Mouse (Mus musculus) limb, embryonic 12.5 days (tissue): Measurements from ENCODE around the gene Smoc2. TPM values are rescaled to one million over a fixed set of nuclear protein-coding genes. Genes with fewer than 3 reads are reported as not detected.

ENCODE experiments used
- ATAC-seq: fragments of 200-750 bp; cut with Nextera tagmentation; 2 replicates; pipeline ENCODE4 v1.8.0; 2017; ENCODE audit warnings: low read depth, moderate TSS enrichment; ENCODE audit not compliant: insufficient number of reproducible peaks, insufficient read depth, low FRiP score, low TSS enrichment
- H3K27ac ChIP-seq: fragments of 300-500 bp; sonication (generic); 2 replicates; pipeline ENCODE4 v1.5.1; 2016; ENCODE audit warnings: mild to moderate bottlenecking, moderate library complexity
- H3K27me3 ChIP-seq: fragments of 300-500 bp; sonication (generic); 2 replicates; pipeline ENCODE4 v1.6.1; 2016; ENCODE audit warnings: mild to moderate bottlenecking, moderate library complexity
- H3K36me3 ChIP-seq: fragments of 300-500 bp; sonication (generic); 2 replicates; pipeline ENCODE4 v1.6.1; 2016; ENCODE audit warnings: mild to moderate bottlenecking, moderate library complexity
- H3K4me1 ChIP-seq: fragments of 300-500 bp; sonication (generic); replicated peaks from 2 replicates; pipeline ENCODE4 v1.6.1; 2016
- H3K4me2 ChIP-seq: fragments of 300-500 bp; sonication (generic); 2 replicates; pipeline ENCODE4 v1.6.1; 2016; ENCODE audit warnings: mild to moderate bottlenecking, moderate library complexity
- H3K4me3 ChIP-seq: fragments of 300-500 bp; sonication (generic); replicated peaks from 2 replicates; pipeline ENCODE4 v1.5.1; 2016; ENCODE audit warnings: mild to moderate bottlenecking
- H3K9ac ChIP-seq: fragments of 300-500 bp; sonication (generic); replicated peaks from 2 replicates; pipeline ENCODE4 v1.6.1; 2016; ENCODE audit warnings: mild to moderate bottlenecking, moderate library complexity
- H3K9me3 ChIP-seq: fragments of 300-500 bp; sonication (generic); 2 replicates; pipeline ENCODE4 v1.6.1; 2016; ENCODE audit warnings: mild to moderate bottlenecking, moderate library complexity
- WGBS: fragments of 180-500 bp; shearing (Covaris S2); methylation state at CpG from one replicate; pipeline ENCODE4 v1.1.7; 2016; 5-methylcytosine and 5-hydroxymethylcytosine counted together
- polyA plus RNA-seq: library from polyadenylated mRNA; unstranded; fragments of >200 nt; fragmentation: Nextera tagmentation; extraction: Ambion mirVana; gene quantifications from 2 replicates; pipeline ENCODE4 v1.2.1, GENCODE M21; 2016

Gene Smoc2
- polyA plus RNA-seq, 1 experiment from 2014 or later: 75.9 TPM

DNA sequence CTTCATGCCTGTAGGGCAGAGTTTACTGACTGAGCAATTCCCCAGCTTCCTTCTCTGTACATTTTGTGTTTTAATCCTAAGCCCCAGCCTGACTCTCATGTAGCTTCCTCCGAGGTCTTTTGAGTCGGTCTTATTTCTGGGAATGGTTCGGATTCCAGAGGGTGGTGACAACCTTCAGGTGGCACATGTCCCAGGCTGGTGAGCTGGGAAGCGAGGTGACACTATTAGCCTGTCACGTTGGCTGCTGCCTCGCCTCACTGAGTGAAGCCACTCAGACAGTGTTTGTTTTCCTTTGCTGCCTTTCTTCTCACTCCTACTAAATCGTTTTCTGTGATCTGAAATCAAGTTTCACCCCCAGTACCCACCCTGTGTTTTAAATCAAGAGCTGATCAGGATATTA is 102.2 kb downstream of the Smoc2 start:
- H3K4me2 ChIP-seq: no peak overlapping the region
- WGBS: 38% methylated on average over 7 of the region's 7 CpGs
- peaks cover 3% of the 10 kb centered on the region; the same call in 1 of the 2 replicates for H3K9me3 ChIP-seq
- no peak overlapping the region for H3K27ac ChIP-seq
- H3K4me1 ChIP-seq: peaks cover 32% of the 10 kb centered on the region
- no peaks in the 10 kb centered on the region; the same call in 1 of the 2 replicates for H3K36me3 ChIP-seq
- no peak overlapping the region for H3K9ac ChIP-seq
- H3K4me3 ChIP-seq: no peak overlapping the region
- H3K27me3 ChIP-seq: 0 out of 2 replicates have a peak, but pooled peaks cover 5% of the 10 kb centered on the region
- no peak for ATAC-seq

DNA sequence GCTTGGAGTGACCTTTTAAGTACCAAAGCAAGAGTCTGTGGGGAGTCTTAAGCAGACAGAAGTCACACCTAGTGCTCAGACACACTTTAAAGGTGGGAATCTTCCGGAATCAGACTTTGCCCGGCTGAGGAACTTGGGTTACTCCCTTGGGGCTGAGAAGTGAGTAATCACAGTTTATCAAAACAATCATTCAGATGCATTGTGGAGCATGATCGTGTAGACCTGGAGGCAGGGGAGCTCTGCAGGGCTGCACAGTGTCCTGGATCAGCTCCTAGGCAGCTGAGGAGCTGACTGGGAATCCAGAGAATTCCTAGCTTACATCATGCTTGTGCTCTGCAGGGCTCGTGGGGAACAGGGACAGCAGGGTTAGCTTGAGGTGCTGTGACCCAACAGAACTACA is 104.7 kb downstream of the Smoc2 start:
- ATAC-seq: no peak
- Histone ChIP-seq H3K4me2 (no peak overlapping the region), H3K27me3 (0 out of 2 replicates have a peak, but pooled peaks cover 5% of the 10 kb centered on the region), H3K9ac (no peak overlapping the region), H3K9me3 (peaks cover 3% of the 10 kb centered on the region; the same call in 1 of the 2 replicates), H3K27ac (no peak overlapping the region), H3K4me3 (no peak overlapping the region), H3K36me3 (no peaks in the 10 kb centered on the region; the same call in 1 of the 2 replicates), H3K4me1 (peaks cover 33% of the 10 kb centered on the region)
- WGBS: 87% methylated on average over 4 of the region's 4 CpGs

- no peak for ATAC-seq
- H3K36me3 ChIP-seq: no peaks in the 10 kb centered on the region; the same call in 1 of the 2 replicates
Observed at GRCm38 (mm10) chr17:14384980-14385379, 105.7 kb downstream of the Smoc2 start.

GRCm38 (mm10) chr17:14387261-14387660 is 108.0 kb downstream of the Smoc2 start:
- Histone ChIP-seq H3K9ac (no peak overlapping the region), H3K4me2 (no peak overlapping the region), H3K27ac (peak overlapping the region; percentile 70; the same call in 1 of the 2 replicates), H3K4me1 (peaks cover 20% of the 10 kb centered on the region), H3K9me3 (peaks cover 3% of the 10 kb centered on the region; the same call in 1 of the 2 replicates), H3K36me3 (no peaks in the 10 kb centered on the region; the same call in 1 of the 2 replicates), H3K27me3 (0 out of 2 replicates have a peak, but pooled peaks cover 2% of the 10 kb centered on the region), H3K4me3 (no peak overlapping the region)
- ATAC-seq: peak; percentile 53; the same call in 1 of the 2 replicates
- WGBS: 40% methylated on average over 6 of the region's 6 CpGs

More at GRCm38 (mm10) chr17:14384980-14385379, 105.7 kb downstream of the Smoc2 start:
- Histone ChIP-seq H3K4me3 (no peak overlapping the region), H3K27me3 (0 out of 2 replicates have a peak, but pooled peaks cover 5% of the 10 kb centered on the region), H3K9me3 (peaks cover 3% of the 10 kb centered on the region; the same call in 1 of the 2 replicates), H3K27ac (no peak overlapping the region), H3K4me1 (peaks cover 29% of the 10 kb centered on the region), H3K9ac (no peak overlapping the region), H3K4me2 (no peak overlapping the region)
- WGBS: 84% methylated on average over 6 of the region's 6 CpGs

- Histone ChIP-seq H3K27ac (no peak overlapping the region), H3K27me3 (no peaks in the 10 kb centered on the region), H3K4me1 (peaks cover 7% of the 10 kb centered on the region; the same call in 1 of the 2 replicates), H3K36me3 (no peaks in the 10 kb centered on the region), H3K9me3 (no peaks in the 10 kb centered on the region), H3K4me3 (no peak overlapping the region), H3K9ac (no peak overlapping the region), H3K4me2 (no peak overlapping the region)
- 49% methylated on average over 2 of the region's 2 CpGs for WGBS
- no peak for ATAC-seq
Observed at GRCm38 (mm10) chr17:14392443-14392842, 113.1 kb downstream of the Smoc2 start.

DNA sequence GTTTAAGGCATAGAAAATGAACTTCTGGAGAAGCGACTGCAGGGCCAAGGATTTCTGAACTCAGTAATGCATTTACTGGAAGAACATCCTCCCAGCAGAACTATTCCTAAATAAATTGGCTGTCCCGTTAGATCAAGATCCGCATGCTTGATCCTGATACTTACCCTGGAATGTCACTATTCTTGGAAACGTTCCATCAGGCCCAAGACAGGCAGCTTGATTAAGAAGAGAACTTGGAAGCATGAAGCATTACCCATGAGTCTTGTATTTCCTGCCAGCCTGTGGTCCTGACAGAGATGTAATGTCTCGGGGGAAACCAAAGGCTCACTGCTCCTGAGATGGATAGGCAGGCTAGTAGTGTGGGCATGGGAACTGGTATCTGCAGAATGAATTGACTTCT is 115.6 kb downstream of the Smoc2 start:
- no peak for ATAC-seq
- Histone ChIP-seq H3K4me3 (no peak overlapping the region), H3K27ac (no peak overlapping the region), H3K36me3 (peaks cover 8% of the 10 kb centered on the region; the same call in 1 of the 2 replicates), H3K27me3 (no peaks in the 10 kb centered on the region), H3K4me2 (no peak overlapping the region), H3K4me1 (peaks cover 2% of the 10 kb centered on the region; the same call in 1 of the 2 replicates), H3K9me3 (no peaks in the 10 kb centered on the region), H3K9ac (no peak overlapping the region)
- WGBS: 85% methylated on average over 5 of the region's 5 CpGs

GRCm38 (mm10) chr17:14397456-14397855 is 118.2 kb downstream of the Smoc2 start:
- H3K27me3 ChIP-seq: no peaks in the 10 kb centered on the region
- H3K27ac ChIP-seq: no peak overlapping the region
- H3K4me3 ChIP-seq: no peak overlapping the region
- H3K36me3 ChIP-seq: peaks cover 11% of the 10 kb centered on the region; the same call in 1 of the 2 replicates
- H3K4me1 ChIP-seq: peaks cover 10% of the 10 kb centered on the region
- ATAC-seq: no peak
- 75% methylated on average over 5 of the region's 5 CpGs for WGBS
- no peaks in the 10 kb centered on the region for H3K9me3 ChIP-seq
- H3K4me2 ChIP-seq: no peak overlapping the region
- H3K9ac ChIP-seq: no peak overlapping the region

DNA sequence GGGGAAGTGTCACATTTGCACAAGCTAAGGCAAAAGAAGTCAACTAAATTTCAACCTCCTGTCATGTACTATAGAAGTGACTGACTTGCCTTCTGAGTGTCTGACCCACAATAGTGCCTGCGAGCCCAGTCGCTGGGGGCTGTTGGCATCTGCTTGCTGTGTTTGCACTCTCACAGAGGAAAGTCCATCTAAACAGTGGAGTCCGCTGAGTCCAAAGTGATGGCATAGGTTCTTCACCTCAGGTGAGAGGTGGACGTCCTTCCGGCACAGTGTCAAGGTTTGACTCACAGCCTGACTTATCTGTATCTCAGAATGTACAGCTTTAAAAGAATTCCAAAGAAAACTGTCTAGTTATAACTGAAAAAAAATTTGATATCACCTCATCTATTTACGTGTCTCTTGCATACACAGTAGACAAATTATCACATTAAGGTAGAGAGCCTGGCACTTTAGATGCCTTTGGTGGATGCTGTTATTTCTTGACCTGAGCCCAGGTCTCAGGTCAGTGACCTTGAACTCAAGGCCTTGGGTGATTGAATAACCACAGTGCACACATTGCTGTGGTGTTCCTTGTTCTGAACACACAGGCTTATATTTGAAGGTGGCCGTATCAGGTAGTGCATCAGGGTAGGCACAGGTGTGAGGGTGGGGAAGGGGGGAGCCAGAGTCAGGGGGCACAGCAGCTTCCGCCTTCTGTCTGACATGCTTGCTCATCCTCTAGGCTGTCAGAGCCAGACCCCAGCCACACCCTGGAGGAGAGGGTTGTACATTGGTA is 119.5 kb downstream of the Smoc2 start:
- no peak for ATAC-seq
- H3K9me3 ChIP-seq: no peaks in the 10 kb centered on the region
- H3K27ac ChIP-seq: no peak overlapping the region
- no peaks in the 10 kb centered on the region for H3K27me3 ChIP-seq
- WGBS: 89% methylated on average over 8 of the region's 8 CpGs
- H3K36me3 ChIP-seq: peaks cover 11% of the 10 kb centered on the region; the same call in 1 of the 2 replicates
- H3K9ac ChIP-seq: no peak overlapping the region
- H3K4me1 ChIP-seq: peaks cover 10% of the 10 kb centered on the region
- H3K4me2 ChIP-seq: no peak overlapping the region
- H3K4me3 ChIP-seq: no peak overlapping the region

DNA sequence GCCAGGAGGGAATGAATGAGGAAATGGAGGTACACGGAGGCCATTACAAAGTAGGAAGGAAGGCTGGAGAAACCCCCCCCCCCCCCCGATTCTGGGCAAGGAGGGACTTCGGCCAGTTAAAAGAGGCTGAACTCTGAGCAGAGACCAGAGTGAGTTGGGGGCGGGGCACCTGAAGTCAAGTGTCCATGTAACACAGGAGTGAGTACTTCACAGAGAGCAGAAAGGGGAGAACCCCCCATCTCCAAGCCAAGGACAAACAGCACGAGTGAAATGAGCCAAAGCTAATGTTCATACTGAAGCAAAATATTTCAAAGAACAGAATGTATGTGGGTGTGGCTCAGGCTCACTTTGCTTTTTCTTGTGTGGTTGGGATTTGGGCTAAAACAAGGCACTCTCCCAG is 121.7 kb downstream of the Smoc2 start:
- no peak for ATAC-seq
- Histone ChIP-seq H3K4me3 (no peak overlapping the region), H3K9ac (no peak overlapping the region), H3K27me3 (no peaks in the 10 kb centered on the region), H3K4me1 (peaks cover 10% of the 10 kb centered on the region), H3K36me3 (peaks cover 11% of the 10 kb centered on the region; the same call in 1 of the 2 replicates), H3K27ac (no peak overlapping the region), H3K9me3 (no peaks in the 10 kb centered on the region), H3K4me2 (no peak overlapping the region)
- WGBS: 70% methylated on average over 5 of the region's 5 CpGs

GRCm38 (mm10) chr17:14407874-14408273 is 128.6 kb downstream of the Smoc2 start:
- WGBS: 36% methylated on average over 5 of the region's 5 CpGs
- no peak for ATAC-seq
- Histone ChIP-seq H3K4me2 (no peak overlapping the region), H3K9ac (no peak overlapping the region), H3K4me3 (no peak overlapping the region), H3K9me3 (no peaks in the 10 kb centered on the region), H3K27ac (no peak overlapping the region), H3K4me1 (0 out of 2 replicates have a peak, but pooled peaks cover 3% of the 10 kb centered on the region), H3K27me3 (peaks cover 2% of the 10 kb centered on the region; the same call in 1 of the 2 replicates), H3K36me3 (no peaks in the 10 kb centered on the region; the same call in 1 of the 2 replicates)

DNA sequence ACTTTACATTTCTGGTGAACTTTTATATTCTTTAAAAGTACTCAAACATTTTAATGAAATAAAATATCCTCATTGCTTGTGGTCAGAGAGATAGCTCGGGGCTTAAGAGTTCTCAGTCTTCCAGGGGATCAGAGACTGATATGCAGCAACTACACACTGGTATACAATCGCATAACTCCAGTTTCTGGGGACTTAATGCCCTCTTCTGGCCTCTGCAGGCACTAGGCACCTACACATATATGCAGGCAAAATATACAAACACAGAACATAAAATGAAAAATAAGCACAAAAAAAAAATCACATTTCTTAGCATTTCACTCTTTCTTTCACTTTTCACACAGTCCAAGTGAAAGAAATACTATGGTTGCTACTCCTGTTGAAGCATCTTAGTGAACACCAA is 133.2 kb downstream of the Smoc2 start:
- no peak for ATAC-seq
- no peak overlapping the region for H3K9ac ChIP-seq
- no peak overlapping the region for H3K27ac ChIP-seq
- no peak overlapping the region for H3K4me3 ChIP-seq
- no peaks in the 10 kb centered on the region for H3K36me3 ChIP-seq
- 73% methylated on average over 2 of the region's 2 CpGs for WGBS
- H3K9me3 ChIP-seq: no peaks in the 10 kb centered on the region
- peaks cover 2% of the 10 kb centered on the region; the same call in 1 of the 2 replicates for H3K27me3 ChIP-seq
- H3K4me1 ChIP-seq: peaks cover 15% of the 10 kb centered on the region
- H3K4me2 ChIP-seq: no peak overlapping the region
